Mouse (Mus musculus): ENCODE data around the gene Garem2. TPM values are rescaled to one million over a fixed set of nuclear protein-coding genes. Genes with fewer than 3 reads are reported as not detected.

Garem2 gene
- polyA plus RNA-seq, 1 experiment: 0.07 TPM

GRCm38 (mm10) chr5:30153222-30153621, 48.3 kb downstream of the Garem2 start:
- DNase-seq (ENCODE audit: low read depth): no peak

GRCm38 (mm10) chr5:30154013-30154412, 49.1 kb downstream of the Garem2 start:
- no peak for DNase-seq (ENCODE audit: low read depth)

GRCm38 (mm10) chr5:30154474-30155394, 49.8 kb downstream of the Garem2 start, which contains the start of the genes Hadha and Hadhb:
Hadha (minus strand) TSS chr5:30155162.
Hadhb (plus strand) TSS chr5:30155248.
- no peak for DNase-seq (ENCODE audit: low read depth)

GRCm38 (mm10) chr5:30155395-30155792, 50.4 kb downstream of the Garem2 start:
- no peak for DNase-seq (ENCODE audit: low read depth)

- DNase-seq (ENCODE audit: low read depth): no peak
These were observed 51.1 kb downstream of the Garem2 start for GRCm38 (mm10) chr5:30155821-30156629.

GRCm38 (mm10) chr5:30159601-30160000, 54.6 kb downstream of the Garem2 start:
- DNase-seq (ENCODE audit: low read depth): no peak

- DNase-seq (ENCODE audit: low read depth): no peak
These were observed 56.9 kb downstream of the Garem2 start for GRCm38 (mm10) chr5:30161836-30162235.

GRCm38 (mm10) chr5:30162339-30162738, 57.4 kb downstream of the Garem2 start:
- no peak for DNase-seq (ENCODE audit: low read depth)

GRCm38 (mm10) chr5:30165234-30165946, 60.4 kb downstream of the Garem2 start:
- no peak for DNase-seq (ENCODE audit: low read depth)

Other genes with a start within 250 kb of the Garem2 start
- 0.19 TPM in 1 of 2 replicates, not detected in the other for gene Il6, start 92.0 kb upstream of the Garem2 start, polyA plus RNA-seq (2012; rRNA removed)
- gene Tyms, start 31.5 kb upstream of the Garem2 start, polyA plus RNA-seq (2012; rRNA removed): 7.5 and 11.3 TPM in 2 replicates
- gene 3110082J24Rik, start 925 bp downstream of the Garem2 start, polyA plus RNA-seq (2012; rRNA removed): not detected in 2 replicates
- 67.2 and 74.1 TPM in 2 replicates for gene Hadha, start 50.0 kb downstream of the Garem2 start, polyA plus RNA-seq (2012; rRNA removed)
- gene Hadhb, start 50.1 kb downstream of the Garem2 start, polyA plus RNA-seq (2012; rRNA removed): 109 and 124 TPM in 2 replicates
- gene Adgrf3, start 100.6 kb downstream of the Garem2 start, polyA plus RNA-seq (2012; rRNA removed): 0.77 and 1.2 TPM in 2 replicates
- 30.1 and 37.6 TPM in 2 replicates for gene Selenoi, start 127.4 kb downstream of the Garem2 start, polyA plus RNA-seq (2012; rRNA removed)
- 0.43 and 1.1 TPM in 2 replicates for gene Drc1, start 176.2 kb downstream of the Garem2 start, polyA plus RNA-seq (2012; rRNA removed)

All from gonadal fat pad, adult 2 months (tissue).